Mouse (Mus musculus): ENCODE data around the gene Foxb1.

Gene Foxb1

GRCm38 (mm10) chr9:69757254-69757653 lies 3.5 kb downstream of the Foxb1 start:
- no peak for DNase-seq (ENCODE audit: low spot score in 2 of 2)

GRCm38 (mm10) chr9:69756456-69756855 lies 4.3 kb downstream of the Foxb1 start:
- no peak for DNase-seq (ENCODE audit: low spot score in 2 of 2)

GRCm38 (mm10) chr9:69756041-69756440 lies 4.7 kb downstream of the Foxb1 start:
- no peak for DNase-seq (ENCODE audit: low spot score in 2 of 2)

DNA sequence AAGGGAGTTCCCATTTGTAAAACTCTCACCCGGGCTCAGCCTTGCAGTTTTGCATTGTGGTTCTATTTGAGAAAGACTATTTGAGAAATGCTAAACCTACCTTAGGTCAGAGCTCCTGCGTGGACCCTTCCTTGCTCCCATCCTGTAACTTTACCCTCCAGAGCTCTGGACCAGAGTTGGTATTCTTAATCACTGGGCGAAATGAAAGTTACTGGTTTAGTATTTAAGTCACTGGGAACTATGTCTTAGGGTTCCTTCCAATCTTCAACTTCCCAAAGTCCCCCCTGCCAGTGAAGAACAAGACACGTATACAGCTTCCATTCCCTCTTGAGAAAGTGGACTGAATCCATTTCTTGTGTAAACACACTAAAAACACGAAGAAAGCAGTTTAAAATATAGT lies 5.6 kb downstream of the Foxb1 start:
- DNase-seq (ENCODE audit: low spot score in 2 of 2): no peak

DNA sequence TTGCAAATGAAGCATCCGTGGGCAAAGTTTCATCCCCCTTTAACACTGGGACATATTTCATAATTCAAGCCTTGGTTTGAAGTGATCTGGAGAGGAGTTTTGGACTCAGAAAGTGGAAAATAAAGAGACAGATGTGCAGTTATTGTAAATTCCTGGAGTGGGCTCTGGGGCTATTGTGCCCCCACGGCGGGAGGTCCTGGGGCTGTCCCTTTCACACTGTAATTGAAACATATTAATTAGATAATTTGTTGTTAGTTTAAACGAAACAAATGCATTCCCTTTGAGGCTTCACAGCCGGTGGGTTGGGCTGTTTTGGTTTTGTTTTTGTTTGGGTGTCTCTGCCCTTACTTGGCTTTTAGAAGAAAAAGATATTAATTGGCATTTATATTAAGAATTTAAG lies 6.0 kb downstream of the Foxb1 start:
- no peak for DNase-seq (ENCODE audit: low spot score in 2 of 2)

DNA sequence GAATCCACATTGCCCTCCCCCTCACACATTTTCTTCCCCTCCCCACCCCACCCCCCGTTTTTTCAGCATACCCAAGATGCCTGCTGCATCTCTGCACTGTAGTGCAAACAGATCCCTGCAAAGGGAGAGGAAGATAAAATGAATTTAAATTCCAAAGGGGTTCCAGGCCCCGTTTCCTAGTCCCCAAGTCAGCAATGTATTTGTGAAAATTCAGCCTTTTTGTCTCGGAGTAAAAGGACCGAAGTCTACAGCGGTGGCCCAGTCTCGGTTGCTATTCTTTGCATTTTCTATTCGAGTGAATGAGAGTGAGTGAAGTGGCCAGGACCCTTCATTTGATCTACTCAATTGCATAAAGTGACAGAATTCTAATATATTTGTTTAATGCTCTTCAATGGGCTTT lies 6.4 kb downstream of the Foxb1 start:
- no peak for DNase-seq (ENCODE audit: low spot score in 2 of 2)

- DNase-seq (ENCODE audit: low spot score in 2 of 2): no peak
These were observed 12.8 kb downstream of the Foxb1 start for GRCm38 (mm10) chr9:69747971-69748370.

GRCm38 (mm10) chr9:69728736-69729135 lies 32.0 kb downstream of the Foxb1 start:
- DNase-seq (ENCODE audit: low spot score in 2 of 2): no peak

DNA sequence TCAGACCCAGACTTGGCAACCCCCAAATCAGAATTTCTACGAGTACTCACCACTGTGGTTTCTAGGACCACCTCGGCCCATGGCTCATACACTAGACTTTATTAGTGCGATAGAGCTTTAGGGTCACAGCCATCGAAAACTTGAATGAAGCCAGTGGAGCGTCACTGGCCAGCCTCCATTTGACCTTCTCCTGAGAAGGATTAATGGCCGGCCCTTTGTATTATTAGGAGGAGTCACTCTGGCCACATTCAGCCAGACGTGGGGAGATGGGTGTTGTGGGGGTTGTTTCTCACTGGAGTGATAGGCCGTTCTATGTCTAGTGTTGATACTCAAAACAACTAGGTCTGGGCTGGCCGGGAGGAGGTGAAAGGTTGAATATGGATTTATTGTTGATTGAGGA lies 42.3 kb downstream of the Foxb1 start:
- DNase-seq (ENCODE audit: low spot score in 2 of 2): no peak

- DNase-seq (ENCODE audit: low spot score in 2 of 2): no peak
These were observed 44.4 kb downstream of the Foxb1 start for GRCm38 (mm10) chr9:69716364-69716763.

- no peak for DNase-seq (ENCODE audit: low spot score in 2 of 2)
These were observed 45.3 kb downstream of the Foxb1 start for GRCm38 (mm10) chr9:69715445-69715844.

GRCm38 (mm10) chr9:69714346-69714745 lies 46.4 kb downstream of the Foxb1 start:
- DNase-seq (ENCODE audit: low spot score in 2 of 2): no peak

GRCm38 (mm10) chr9:69713577-69714327 lies 47.0 kb downstream of the Foxb1 start:
- DNase-seq (ENCODE audit: low spot score in 2 of 2): no peak

DNA sequence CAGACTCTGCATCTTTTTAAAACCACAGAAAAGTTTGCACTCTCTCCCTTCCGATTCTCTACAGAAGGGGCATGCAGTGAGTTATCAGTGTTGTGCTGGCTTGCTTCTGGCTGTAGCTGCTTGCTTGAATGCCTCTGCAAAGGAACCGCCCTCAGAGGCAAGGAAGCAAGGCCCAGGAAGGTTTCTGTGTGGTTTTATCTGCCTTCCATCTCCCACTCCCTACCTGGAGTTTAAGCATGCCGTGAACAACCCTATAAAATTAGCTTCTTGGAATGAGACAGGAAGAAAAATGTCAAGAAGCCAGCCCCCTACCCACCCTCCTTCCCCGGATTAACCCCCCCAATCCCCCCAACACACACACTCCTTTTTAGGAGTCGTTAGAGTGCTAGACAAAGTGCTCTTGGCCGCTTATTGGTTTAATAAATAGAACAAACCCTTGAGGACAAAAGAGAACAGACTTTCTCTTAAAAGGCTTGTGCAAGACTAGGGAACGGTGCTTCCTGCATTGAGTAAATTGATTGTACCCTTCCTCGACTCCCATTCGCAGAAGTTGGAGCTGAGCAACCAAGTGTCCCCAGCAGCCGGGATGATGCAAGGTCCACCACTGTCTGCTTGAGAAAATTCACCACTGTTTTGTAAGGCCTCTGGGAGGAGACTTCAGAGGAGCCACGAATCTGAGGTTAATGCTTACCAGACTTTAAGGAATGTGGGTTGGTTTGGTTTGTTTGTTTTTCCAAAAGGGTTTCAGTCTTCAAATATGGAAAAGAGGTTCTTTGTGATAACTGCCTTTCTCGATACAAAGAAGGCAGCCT lies 47.8 kb downstream of the Foxb1 start:
- DNase-seq (ENCODE audit: low spot score in 2 of 2): no peak

Measured in urinary bladder, adult 18-20 months (tissue).